Mouse (Mus musculus) mature B cell (primary cell): Measurements from ENCODE around the gene Tcf21.

ENCODE experiments used
- in situ Hi-C: fragments of 300-500 bp; cut with MboI; formaldehyde crosslinking; loops from 2 replicates; pipeline ENCODE4 v1.14.3; 2019

Gene Tcf21

GRCm38 (mm10) chr10:22819871-22820590, at the start of gene Tcf21:
Gene Tcf21, minus strand, starts transcription at chr10:22820174.
- in situ Hi-C loops: no loop called here

GRCm38 (mm10) chr10:22868386-22868918, 48.5 kb upstream of the Tcf21 start:
- in situ Hi-C loops: no loop called here

GRCm38 (mm10) chr10:22867210-22867609, 47.2 kb upstream of the Tcf21 start:
- in situ Hi-C loops: no loop called here

GRCm38 (mm10) chr10:22858111-22858510, 38.1 kb upstream of the Tcf21 start:
- in situ Hi-C loops: no loop called here

GRCm38 (mm10) chr10:22854330-22854729, 34.4 kb upstream of the Tcf21 start:
- in situ Hi-C loops: no loop called here

- in situ Hi-C loops: no loop called here
These were observed 25.4 kb upstream of the Tcf21 start for GRCm38 (mm10) chr10:22845351-22845750.

- in situ Hi-C loops: no loop called here
These were observed 24.8 kb upstream of the Tcf21 start for GRCm38 (mm10) chr10:22844731-22845130.

- in situ Hi-C loops: no loop called here
These were observed 23.7 kb upstream of the Tcf21 start for GRCm38 (mm10) chr10:22843440-22844361.

- in situ Hi-C loops: no loop called here
These were observed 22.9 kb upstream of the Tcf21 start for GRCm38 (mm10) chr10:22842781-22843439.

- in situ Hi-C loops: no loop called here
These were observed 22.1 kb upstream of the Tcf21 start for GRCm38 (mm10) chr10:22842113-22842512.

GRCm38 (mm10) chr10:22826244-22826643, 6.3 kb upstream of the Tcf21 start:
- in situ Hi-C loops: no loop called here

- in situ Hi-C loops: no loop called here
These were observed 2.9 kb upstream of the Tcf21 start for GRCm38 (mm10) chr10:22822896-22823295.

GRCm38 (mm10) chr10:22822486-22822885, 2.5 kb upstream of the Tcf21 start:
- in situ Hi-C loops: no loop called here

GRCm38 (mm10) chr10:22821709-22822108, 1.7 kb upstream of the Tcf21 start:
- in situ Hi-C loops: no loop called here

- in situ Hi-C loops: no loop called here
These were observed 1.3 kb upstream of the Tcf21 start for GRCm38 (mm10) chr10:22821267-22821666.

- in situ Hi-C loops: no loop called here
These were observed 867 bp upstream of the Tcf21 start for GRCm38 (mm10) chr10:22820841-22821240.

GRCm38 (mm10) chr10:22819239-22819870, 619 bp downstream of the Tcf21 start:
- in situ Hi-C loops: no loop called here

GRCm38 (mm10) chr10:22818600-22819238, 1.3 kb downstream of the Tcf21 start:
- in situ Hi-C loops: no loop called here

- in situ Hi-C loops: no loop called here
These were observed 2.0 kb downstream of the Tcf21 start for GRCm38 (mm10) chr10:22817976-22818375.

GRCm38 (mm10) chr10:22817561-22817960, 2.4 kb downstream of the Tcf21 start:
- in situ Hi-C loops: no loop called here

- in situ Hi-C loops: no loop called here
These were observed 3.7 kb downstream of the Tcf21 start for GRCm38 (mm10) chr10:22816237-22816762.
